Mouse (Mus musculus) heart, embryonic 15.5 days (tissue): ENCODE measurements around the gene Alox15. TPM values are rescaled to one million over a fixed set of nuclear protein-coding genes. Genes with fewer than 3 reads are reported as not detected.
A peak's percentile ranks its signal among the peaks of the same experiment; 100 is the strongest.

Source experiments
- ATAC-seq: fragments of 200-750 bp; cut with Nextera tagmentation; replicated peaks from 2 replicates; pipeline ENCODE4 v1.8.0; 2017; ENCODE audit warnings: low read depth, moderate TSS enrichment; ENCODE audit not compliant: insufficient number of reproducible peaks, insufficient read depth, low FRiP score
- H3K27ac ChIP-seq: fragments of 300-500 bp; sonication (generic); 2 replicates; pipeline ENCODE4 v1.5.1; 2015; ENCODE audit warnings: mild to moderate bottlenecking, inconsistent platforms
- H3K27me3 ChIP-seq: fragments of 300-500 bp; sonication (generic); 2 replicates; pipeline ENCODE4 v1.6.1; 2015; ENCODE audit warnings: inconsistent platforms
- H3K36me3 ChIP-seq: fragments of 300-500 bp; sonication (generic); 2 replicates; pipeline ENCODE4 v1.6.1; 2015; ENCODE audit warnings: mild to moderate bottlenecking, inconsistent platforms
- H3K4me1 ChIP-seq: fragments of 300-500 bp; sonication (generic); replicated peaks from 2 replicates; pipeline ENCODE4 v1.6.1; 2015; ENCODE audit warnings: inconsistent platforms
- H3K4me2 ChIP-seq: fragments of 300-500 bp; sonication (generic); 2 replicates; pipeline ENCODE4 v1.6.1; 2015; ENCODE audit warnings: inconsistent platforms, mild to moderate bottlenecking, moderate library complexity
- H3K4me3 ChIP-seq: fragments of 300-500 bp; sonication (generic); 2 replicates; pipeline ENCODE4 v1.5.1; 2015; ENCODE audit warnings: mild to moderate bottlenecking, inconsistent platforms
- H3K9ac ChIP-seq: fragments of 300-500 bp; sonication (generic); 2 replicates; pipeline ENCODE4 v1.6.1; 2015; ENCODE audit warnings: mild to moderate bottlenecking, inconsistent platforms
- H3K9me3 ChIP-seq: fragments of 300-500 bp; sonication (generic); replicated peaks from 2 replicates; pipeline ENCODE4 v1.6.1; 2016; ENCODE audit warnings: inconsistent platforms
- WGBS: fragments of 180-500 bp; shearing (Covaris S2); methylation state at CpG from one replicate; pipeline ENCODE4 v1.1.7; 2015; ENCODE audit warnings: mixed read lengths; 5-methylcytosine and 5-hydroxymethylcytosine counted together
- polyA plus RNA-seq: library from polyadenylated mRNA; unstranded; fragments of >200 nt; fragmentation: Nextera tagmentation; extraction: Ambion mirVana; gene quantifications from 2 replicates; pipeline ENCODE4 v1.2.1, GENCODE M21; 2015

Alox15 gene
- polyA plus RNA-seq, 1 experiment from 2014 or later = 0.23 TPM

DNA sequence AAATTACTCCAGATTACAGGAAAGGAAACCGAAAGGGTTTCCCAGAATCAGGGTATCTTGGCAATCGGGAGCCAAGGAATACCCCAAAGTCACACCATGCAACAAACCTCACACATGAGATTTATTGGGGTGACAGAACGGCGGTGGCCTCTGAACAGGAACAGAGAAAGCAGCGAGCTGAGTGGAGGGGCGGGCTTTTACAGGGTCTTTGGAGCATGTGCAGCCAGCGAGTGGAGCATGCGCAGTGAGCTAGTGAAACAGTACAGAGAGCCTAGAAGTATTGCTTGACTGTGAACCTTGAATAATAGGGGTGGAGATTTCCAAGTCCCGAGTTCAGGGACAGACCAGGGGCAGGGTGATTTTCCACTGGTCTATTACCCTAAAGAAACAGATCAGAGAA, 3.2 kb downstream of the Alox15 start:
- H3K4me2 ChIP-seq = no peak overlapping the region
- no peaks in the 10 kb centered on the region for H3K9me3 ChIP-seq
- ATAC-seq = no peak
- H3K4me3 ChIP-seq = no peak overlapping the region
- no peaks in the 10 kb centered on the region for H3K36me3 ChIP-seq
- H3K27ac ChIP-seq = no peak overlapping the region
- peaks cover 75% of the 10 kb centered on the region for H3K27me3 ChIP-seq
- no peak overlapping the region for H3K9ac ChIP-seq
- peaks cover 9% of the 10 kb centered on the region for H3K4me1 ChIP-seq
- 80% methylated on average over 9 of the region's 9 CpGs for WGBS

DNA sequence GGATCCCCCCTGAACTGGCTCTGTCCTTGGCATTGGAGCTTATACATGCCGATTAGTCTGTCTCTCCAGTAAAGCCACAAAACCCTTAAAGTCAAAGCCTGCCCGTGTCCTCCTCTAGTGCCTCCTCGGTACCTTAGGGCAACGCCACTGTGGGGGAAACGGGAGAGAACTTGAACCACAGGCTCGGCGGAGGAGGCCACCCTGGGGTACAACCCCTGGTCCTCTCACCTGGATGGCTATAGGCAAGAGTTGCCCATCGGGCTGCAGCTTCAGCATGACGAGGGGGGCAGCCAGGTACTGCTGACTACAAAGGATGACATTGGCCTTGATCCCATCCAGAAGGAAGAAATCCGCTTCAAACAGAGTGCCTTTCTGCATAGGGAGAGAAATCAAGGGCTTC, 4.0 kb downstream of the Alox15 start:
- ATAC-seq = no peak
- Histone ChIP-seq H3K4me1 (peaks cover 9% of the 10 kb centered on the region), H3K27me3 (peaks cover 67% of the 10 kb centered on the region), H3K4me2 (no peak overlapping the region), H3K27ac (no peak overlapping the region), H3K36me3 (no peaks in the 10 kb centered on the region), H3K4me3 (no peak overlapping the region), H3K9me3 (no peaks in the 10 kb centered on the region), H3K9ac (no peak overlapping the region)
- WGBS = 75% methylated on average over 10 of the region's 10 CpGs

DNA sequence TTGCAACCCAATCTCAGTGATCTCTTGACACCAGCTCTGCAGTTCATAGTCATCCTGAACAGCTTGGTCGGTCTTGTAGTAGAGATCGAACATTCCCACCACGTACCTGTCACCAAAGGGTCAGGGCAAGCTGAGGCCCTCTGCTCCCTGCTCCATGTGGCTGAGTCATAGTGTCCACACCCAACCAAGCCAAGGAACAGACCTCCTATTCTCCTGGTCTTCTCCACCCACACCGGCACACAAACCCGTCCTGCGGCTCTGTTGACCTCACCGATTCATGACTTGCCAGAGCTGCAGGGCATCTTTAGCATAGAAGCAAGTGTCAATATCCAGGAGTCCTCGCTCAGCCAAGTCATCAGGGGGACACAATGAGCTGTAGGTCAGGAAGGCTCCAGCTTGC, 6.3 kb downstream of the Alox15 start:
- no peak overlapping the region for H3K9ac ChIP-seq
- no peak overlapping the region for H3K27ac ChIP-seq
- H3K36me3 ChIP-seq = no peaks in the 10 kb centered on the region
- H3K4me2 ChIP-seq = no peak overlapping the region
- H3K4me1 ChIP-seq = no peaks in the 10 kb centered on the region
- H3K9me3 ChIP-seq = no peaks in the 10 kb centered on the region
- WGBS = 90% methylated on average over 8 of the region's 8 CpGs
- peaks cover 46% of the 10 kb centered on the region for H3K27me3 ChIP-seq
- no peak overlapping the region for H3K4me3 ChIP-seq
- no peak for ATAC-seq

DNA sequence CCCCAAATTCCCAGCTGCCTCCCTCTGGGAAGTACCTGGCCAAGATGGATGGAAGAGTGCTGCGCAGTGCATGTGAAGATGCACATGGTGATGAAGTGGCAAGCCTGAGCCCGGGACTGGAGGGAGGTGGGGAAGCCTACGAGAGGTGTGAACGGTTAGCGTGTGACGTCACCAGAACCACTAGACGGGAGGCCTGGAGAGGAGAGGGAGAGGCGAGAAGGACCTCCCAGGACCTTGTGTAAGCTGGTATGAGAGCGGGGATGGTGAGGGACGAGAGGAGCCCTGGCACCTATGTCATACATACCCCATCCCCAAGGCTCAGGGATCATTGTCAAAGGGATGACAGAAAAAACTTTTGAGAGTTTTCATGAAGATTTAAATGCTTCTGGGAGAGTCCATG, 6.8 kb downstream of the Alox15 start:
- Histone ChIP-seq H3K4me2 (no peak overlapping the region), H3K4me1 (no peaks in the 10 kb centered on the region), H3K36me3 (no peaks in the 10 kb centered on the region), H3K27ac (no peak overlapping the region), H3K9ac (no peak overlapping the region), H3K9me3 (no peaks in the 10 kb centered on the region), H3K27me3 (peaks cover 41% of the 10 kb centered on the region), H3K4me3 (no peak overlapping the region)
- WGBS = 66% methylated on average over 10 of the region's 10 CpGs
- no peak for ATAC-seq

DNA sequence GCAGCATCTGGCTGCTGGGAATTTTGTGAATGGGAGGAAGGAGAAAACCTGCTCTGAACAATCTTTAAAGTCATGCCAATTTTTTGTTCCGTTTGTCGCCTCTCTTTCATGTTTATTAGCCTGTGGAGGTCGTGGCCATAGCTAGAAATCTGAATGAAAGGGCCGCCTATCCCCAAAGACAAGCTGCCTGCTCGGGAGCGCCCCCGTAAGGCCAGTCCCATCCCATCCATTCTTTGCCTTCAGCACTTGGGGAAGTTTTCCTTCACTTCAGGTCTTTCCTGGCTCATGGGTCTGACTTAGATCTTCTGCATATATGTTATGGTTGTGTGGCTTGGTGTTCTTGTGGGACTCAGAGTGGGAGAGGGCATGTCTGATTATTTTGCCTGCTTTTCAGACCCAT, 12.3 kb downstream of the Alox15 start:
- Histone ChIP-seq H3K9me3 (no peaks in the 10 kb centered on the region), H3K27me3 (peaks cover 12% of the 10 kb centered on the region), H3K9ac (no peak overlapping the region), H3K36me3 (no peaks in the 10 kb centered on the region), H3K27ac (no peak overlapping the region), H3K4me3 (no peak overlapping the region), H3K4me2 (no peak overlapping the region), H3K4me1 (no peaks in the 10 kb centered on the region)
- no peak for ATAC-seq
- 31% methylated on average over 7 of the region's 7 CpGs for WGBS

DNA sequence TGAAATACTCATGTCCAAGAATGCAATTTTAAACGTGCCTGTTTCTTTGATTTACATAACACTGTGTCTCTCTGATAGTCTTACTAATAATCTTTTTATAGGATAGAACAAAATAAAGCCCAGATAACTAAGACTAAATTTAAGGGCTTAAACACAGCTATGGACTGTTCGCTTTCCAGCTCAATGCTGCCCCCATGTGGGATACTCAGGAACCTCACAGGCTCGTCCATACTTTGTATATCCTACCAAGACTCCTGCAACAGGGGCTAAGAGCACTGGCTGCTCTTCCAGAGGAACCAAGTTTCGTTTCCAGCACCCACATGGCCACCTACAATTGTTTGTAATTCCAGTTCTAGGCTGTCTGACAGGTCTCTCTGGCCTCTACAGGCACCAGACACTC, 17.4 kb downstream of the Alox15 start:
- H3K9ac ChIP-seq = no peak overlapping the region
- no peak overlapping the region for H3K4me2 ChIP-seq
- WGBS = 33% methylated on average over 4 of the region's 4 CpGs
- H3K27ac ChIP-seq = no peak overlapping the region
- H3K9me3 ChIP-seq = no peaks in the 10 kb centered on the region
- H3K4me1 ChIP-seq = no peaks in the 10 kb centered on the region
- H3K4me3 ChIP-seq = no peak overlapping the region
- H3K36me3 ChIP-seq = no peaks in the 10 kb centered on the region
- ATAC-seq = no peak
- H3K27me3 ChIP-seq = 0 out of 2 replicates have a peak, but pooled peaks cover 18% of the 10 kb centered on the region

DNA sequence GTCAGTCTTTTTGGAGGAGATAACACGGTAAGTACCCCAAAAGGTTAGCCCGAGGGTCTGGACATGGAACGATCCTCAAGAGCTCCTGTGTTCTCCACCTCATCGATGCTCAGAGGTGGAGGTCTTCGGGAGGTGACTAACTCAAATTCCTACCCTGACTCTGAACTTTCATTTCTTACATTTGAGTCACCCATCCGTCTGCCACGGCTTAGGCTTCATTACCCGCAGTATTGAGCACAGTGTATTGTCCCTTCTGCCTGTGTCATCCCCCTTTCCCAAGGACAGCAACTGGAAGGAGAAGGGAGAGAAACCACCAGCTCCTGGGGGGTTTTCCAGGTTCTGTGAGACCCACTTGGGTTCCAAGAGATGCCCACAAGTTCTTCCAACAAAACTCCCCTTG, 27.1 kb downstream of the Alox15 start:
- 83% methylated on average over 8 of the region's 8 CpGs for WGBS
- no peak overlapping the region for H3K4me2 ChIP-seq
- no peak overlapping the region for H3K27ac ChIP-seq
- H3K36me3 ChIP-seq = no peaks in the 10 kb centered on the region
- H3K4me3 ChIP-seq = no peak overlapping the region
- H3K27me3 ChIP-seq = peaks cover 56% of the 10 kb centered on the region
- H3K9me3 ChIP-seq = no peaks in the 10 kb centered on the region
- H3K4me1 ChIP-seq = peaks cover 8% of the 10 kb centered on the region
- H3K9ac ChIP-seq = no peak overlapping the region
- ATAC-seq = no peak

DNA sequence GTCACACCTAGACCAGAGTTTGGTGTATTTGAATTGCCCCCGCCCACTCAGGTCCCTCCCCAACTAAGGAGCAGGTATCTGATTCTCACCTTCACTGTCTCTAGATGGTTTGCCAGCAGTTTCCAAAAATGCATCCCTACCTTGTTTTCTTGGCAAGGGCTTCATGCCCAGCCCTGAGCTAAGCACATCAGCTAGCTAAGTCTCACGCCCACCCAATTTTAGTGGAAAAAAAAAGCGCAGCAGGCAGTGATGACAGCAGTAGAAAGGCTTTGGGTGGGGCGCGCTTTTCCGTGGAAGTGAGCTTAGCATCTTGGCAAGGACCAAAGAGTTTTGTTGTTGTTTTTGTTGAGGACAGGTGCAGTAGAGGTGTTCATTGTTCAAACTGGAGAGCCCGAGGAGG, 29.3 kb downstream of the Alox15 start, which contains the start of gene Alox12e:
TSS of gene Alox12e (minus strand) at position 101 of the 400 bp plus-strand sequence.
- Histone ChIP-seq H3K4me1 (peaks cover 8% of the 10 kb centered on the region), H3K36me3 (no peaks in the 10 kb centered on the region), H3K27ac (no peak within 1 kb of the TSS), H3K9me3 (no peaks in the 10 kb centered on the region), H3K4me2 (0 out of 2 replicates have a peak within 1 kb of the TSS, but pooled peaks have one; percentile 21), H3K4me3 (peak within 1 kb of the TSS; percentile 18), H3K27me3 (peaks cover 66% of the 10 kb centered on the region), H3K9ac (no peak within 1 kb of the TSS)
- ATAC-seq = no peak
- 25% methylated on average over 7 of the region's 7 CpGs for WGBS

DNA sequence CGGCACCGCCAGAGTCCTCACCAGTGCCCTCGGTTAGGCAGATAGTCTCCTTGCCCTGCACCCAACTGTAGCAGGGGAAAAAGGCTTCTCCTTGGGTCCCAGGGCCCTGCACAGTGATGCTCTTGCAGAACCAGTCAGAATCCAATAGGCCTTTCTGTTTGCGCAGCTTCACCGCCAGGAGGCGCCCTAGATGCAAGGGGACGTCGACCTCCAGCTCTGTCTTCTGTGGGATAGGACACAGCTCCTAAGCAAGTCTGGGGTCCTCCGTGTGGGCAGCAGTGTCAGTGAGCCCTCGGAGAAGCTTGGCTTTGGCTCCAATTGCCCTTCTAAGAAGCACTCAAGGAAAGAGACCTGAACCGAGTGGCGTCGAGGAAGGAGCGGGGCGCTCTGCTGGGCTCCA, 30.2 kb downstream of the Alox15 start:
- WGBS = 7% methylated on average over 14 of the region's 15 CpGs
- peaks cover 8% of the 10 kb centered on the region for H3K4me1 ChIP-seq
- H3K4me2 ChIP-seq = 0 out of 2 replicates have a peak overlapping the region, but pooled peaks have one; percentile 21
- no peak overlapping the region for H3K9ac ChIP-seq
- peaks cover 63% of the 10 kb centered on the region for H3K27me3 ChIP-seq
- H3K36me3 ChIP-seq = no peaks in the 10 kb centered on the region
- H3K4me3 ChIP-seq = peak overlapping the region; percentile 18
- no peaks in the 10 kb centered on the region for H3K9me3 ChIP-seq
- H3K27ac ChIP-seq = no peak overlapping the region
- no peak for ATAC-seq

DNA sequence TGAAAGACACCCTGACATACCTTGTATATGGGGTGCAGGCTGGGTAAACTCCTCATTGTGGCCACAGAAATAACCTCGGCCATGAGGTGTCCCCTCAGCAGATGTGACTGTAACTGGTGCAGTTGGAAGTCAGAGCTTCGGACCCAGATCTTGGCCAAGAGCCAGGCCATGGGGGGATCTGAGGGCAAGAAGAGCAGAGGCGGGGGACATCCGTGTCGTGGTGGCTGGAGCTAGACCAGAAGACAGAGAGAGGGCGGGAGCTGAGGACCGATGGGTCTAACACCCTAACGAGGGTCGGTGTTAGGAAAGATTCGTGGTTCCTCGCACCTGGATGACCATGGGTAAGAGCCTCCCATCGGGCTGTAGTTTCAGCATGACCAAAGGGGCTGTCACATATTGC, 32.2 kb downstream of the Alox15 start:
- no peaks in the 10 kb centered on the region for H3K9me3 ChIP-seq
- peaks cover 69% of the 10 kb centered on the region for H3K27me3 ChIP-seq
- H3K9ac ChIP-seq = no peak overlapping the region
- H3K4me2 ChIP-seq = no peak overlapping the region
- H3K4me1 ChIP-seq = peaks cover 8% of the 10 kb centered on the region
- no peak overlapping the region for H3K4me3 ChIP-seq
- H3K27ac ChIP-seq = no peak overlapping the region
- no peak for ATAC-seq
- WGBS = 72% methylated on average over 12 of the region's 12 CpGs
- H3K36me3 ChIP-seq = no peaks in the 10 kb centered on the region

DNA sequence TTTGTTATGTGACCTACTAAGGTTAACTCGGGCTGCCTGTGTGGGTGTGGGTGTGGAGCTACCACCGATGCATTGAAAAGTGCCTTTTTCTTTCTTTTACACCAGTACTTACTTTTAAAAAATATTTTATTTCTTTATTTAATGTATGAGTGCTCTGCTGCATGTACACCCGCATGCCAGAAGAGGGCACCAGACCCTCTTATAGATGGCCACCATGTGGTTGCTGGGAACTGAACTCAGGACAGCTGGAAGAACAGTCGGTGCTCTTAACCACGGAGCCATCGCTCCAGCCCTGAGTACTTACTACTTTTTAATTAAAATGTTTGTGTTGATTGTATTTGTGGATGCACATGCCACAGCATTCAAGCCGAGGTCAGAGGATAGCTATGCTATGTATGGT, 38.0 kb downstream of the Alox15 start:
- Histone ChIP-seq H3K27me3 (peaks cover 23% of the 10 kb centered on the region; the same call in 1 of the 2 replicates), H3K9me3 (no peaks in the 10 kb centered on the region), H3K9ac (no peak overlapping the region), H3K4me3 (no peak overlapping the region), H3K4me1 (no peaks in the 10 kb centered on the region), H3K4me2 (no peak overlapping the region), H3K36me3 (no peaks in the 10 kb centered on the region), H3K27ac (no peak overlapping the region)
- ATAC-seq = no peak
- WGBS = 38% methylated on average over 7 of the region's 7 CpGs

DNA sequence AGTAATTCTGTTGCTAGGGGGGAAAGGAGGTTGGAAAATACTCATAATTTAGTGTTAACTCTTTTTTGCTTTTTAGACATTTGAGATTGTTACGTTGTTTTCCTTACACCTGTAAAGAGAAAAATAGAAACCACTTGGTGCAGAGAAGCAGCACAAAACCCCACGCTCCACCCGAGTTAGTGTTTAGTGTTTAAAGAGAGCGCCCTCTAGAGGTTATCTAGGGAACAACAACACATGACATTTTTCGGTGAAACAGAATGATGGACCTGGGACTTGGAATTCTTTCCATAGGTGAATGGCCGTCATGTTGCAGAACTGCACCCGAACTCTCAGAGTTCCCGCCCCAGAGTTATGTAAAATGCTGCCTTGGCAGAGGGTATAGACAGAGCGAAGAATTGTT, 42.5 kb downstream of the Alox15 start:
- peaks cover 6% of the 10 kb centered on the region; the same call in 1 of the 2 replicates for H3K27me3 ChIP-seq
- 17% methylated on average over 9 of the region's 9 CpGs for WGBS
- no peak overlapping the region for H3K27ac ChIP-seq
- H3K4me2 ChIP-seq = no peak overlapping the region
- H3K9me3 ChIP-seq = no peaks in the 10 kb centered on the region
- no peaks in the 10 kb centered on the region for H3K36me3 ChIP-seq
- H3K4me1 ChIP-seq = no peaks in the 10 kb centered on the region
- no peak overlapping the region for H3K9ac ChIP-seq
- no peak overlapping the region for H3K4me3 ChIP-seq
- no peak for ATAC-seq
